Mouse (Mus musculus) liver, adult 2 months (tissue): ENCODE measurements around the gene Gm8773.

Source experiments
- CTCF ChIP-seq: fragments of 200-500 bp; IDR thresholded peaks from 2 replicates; pipeline ENCODE4 v1.5.1; 2011; ENCODE audit warnings: low read depth, low read length, control low read depth
- POLR2A ChIP-seq: fragments of 200-500 bp; IDR thresholded peaks from 2 replicates; pipeline ENCODE4 v1.6.1; 2011; ENCODE audit warnings: low read length, control low read depth; ENCODE audit not compliant: insufficient read depth; ENCODE audit errors: extremely low read depth

DNA sequence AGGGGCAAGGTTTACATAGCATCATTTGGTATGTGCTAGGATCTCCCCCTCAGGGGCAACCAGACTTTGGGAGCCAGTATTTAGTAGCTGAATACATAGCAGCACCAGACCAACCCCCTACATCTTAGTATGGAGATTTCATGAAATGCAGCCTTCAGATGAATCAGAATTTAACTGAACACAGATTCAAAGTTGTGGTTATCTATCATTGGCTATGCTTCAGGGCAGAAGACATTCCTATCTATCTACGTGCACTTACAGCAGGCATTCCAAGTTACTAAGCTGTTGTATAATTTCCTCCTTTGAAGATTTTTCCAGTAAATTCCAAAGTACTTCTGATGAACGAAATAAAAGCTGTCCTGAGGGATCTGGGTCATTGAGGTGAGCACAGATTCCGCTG lies 51.9 kb downstream of the Gm8773 start:
- no peak for TF ChIP-seq CTCF
- no peak for TF ChIP-seq POLR2A
